23 mouse cellular contexts compared by ENCODE assay signal in genomic region chr1:173355107-173355846, GRCm38 (mm10). TPM values are rescaled to one million over a fixed set of nuclear protein-coding genes. Genes with fewer than 3 reads are reported as not detected.
DNase-seq lines count a peak whose midpoint lies in the region; ATAC-seq and TF ChIP-seq lines count a peak whose summit lies in the region.
"Had no signal": no experiment of that assay in that cellular context is flagged by ENCODE, and none has a peak within 500 bp of the region (broad histone marks: within the 10 kb centered on the region; RNA-seq: fewer than 3 reads in every experiment).

No protein-coding gene starts in this region.

- H3K4me2 ChIP-seq in heart, embryonic 12.5 days, result no peak overlapping the region
- H3K4me2 ChIP-seq in liver, embryonic 13.5 days, result peak overlapping the region; percentile 50
- H3K4me2 ChIP-seq in kidney, embryonic 15.5 days, result no peak overlapping the region
- H3K4me2 ChIP-seq: embryonic facial prominence, embryonic 12.5 days; forebrain, embryonic 13.5 days; hindbrain, embryonic 13.5 days; lung, embryonic 14.5 days had no signal

- no peak overlapping the region for H3K27ac ChIP-seq in heart, embryonic 12.5 days (ENCODE audit: poor library complexity, severe bottlenecking)
- H3K27ac ChIP-seq in ES-E14 (ENCODE audit: insufficient read depth, low read depth, low read length, poor library complexity, severe bottlenecking), result no peak overlapping the region
- H3K27ac ChIP-seq in liver, embryonic 13.5 days, result peak overlapping the region; percentile 88
- no peak overlapping the region for H3K27ac ChIP-seq in kidney, embryonic 15.5 days
- H3K27ac ChIP-seq: embryonic facial prominence, embryonic 12.5 days; forebrain, embryonic 13.5 days; gastrocnemius, adult 2 months; heart, adult 2 months; hindbrain, embryonic 13.5 days; macrophage had no signal

- peak; percentile 70 for ATAC-seq in heart, embryonic 12.5 days (ENCODE audit: insufficient number of reproducible peaks, low FRiP score)
- ATAC-seq in liver, embryonic 13.5 days (ENCODE audit: low read depth), result peak; percentile 83
- no peak for ATAC-seq in kidney, embryonic 15.5 days (replicated peaks; ENCODE audit: low FRiP score)
- ATAC-seq: forebrain, embryonic 13.5 days had no signal

- H3K9ac ChIP-seq in heart, embryonic 12.5 days, result no peak overlapping the region
- no peak overlapping the region for H3K9ac ChIP-seq in ES-E14 (ENCODE audit: insufficient read depth, low read depth, low read length, poor library complexity, severe bottlenecking)
- peak overlapping the region; percentile 53 for H3K9ac ChIP-seq in liver, embryonic 13.5 days
- H3K9ac ChIP-seq in kidney, embryonic 15.5 days, result no peak overlapping the region
- H3K9ac ChIP-seq: embryonic facial prominence, embryonic 12.5 days; forebrain, embryonic 13.5 days; hindbrain, embryonic 13.5 days; lung, embryonic 14.5 days had no signal

- H3K9me3 ChIP-seq in heart, embryonic 12.5 days (replicated peaks), result no peaks in the 10 kb centered on the region
- H3K9me3 ChIP-seq in ES-E14 (ENCODE audit: control insufficient read depth, insufficient read depth, low read depth, low read length), result no peaks in the 10 kb centered on the region
- no peaks in the 10 kb centered on the region for H3K9me3 ChIP-seq in liver, embryonic 13.5 days (replicated peaks)
- H3K9me3 ChIP-seq in kidney, embryonic 15.5 days (replicated peaks), result no peaks in the 10 kb centered on the region
- H3K9me3 ChIP-seq: embryonic facial prominence, embryonic 12.5 days; forebrain, embryonic 13.5 days; hindbrain, embryonic 13.5 days had no signal

- 65% methylated on average over 7 of the region's 7 CpGs for WGBS in heart, embryonic 12.5 days
- 57% methylated on average over 7 of the region's 7 CpGs for WGBS in liver, embryonic 13.5 days (ENCODE audit: insufficient replicate concordance)
- 75% methylated on average over 7 of the region's 7 CpGs for WGBS in kidney, embryonic 15.5 days

- no peaks in the 10 kb centered on the region for H3K36me3 ChIP-seq in heart, embryonic 12.5 days
- H3K36me3 ChIP-seq in ES-E14 (ENCODE audit: control insufficient read depth, insufficient read depth, low read length, poor library complexity, severe bottlenecking), result no peaks in the 10 kb centered on the region
- no peaks in the 10 kb centered on the region for H3K36me3 ChIP-seq in liver, embryonic 13.5 days
- no peaks in the 10 kb centered on the region for H3K36me3 ChIP-seq in kidney, embryonic 15.5 days
- H3K36me3 ChIP-seq: embryonic facial prominence, embryonic 12.5 days had no signal

- H3K4me3 ChIP-seq in heart, embryonic 12.5 days, result no peak overlapping the region
- H3K4me3 ChIP-seq in ES-E14 (ENCODE audit: insufficient read depth in 1 of 2, low read depth in 1 of 2, low read length in 2 of 2, poor library complexity in 1 of 2, severe bottlenecking in 1 of 2), result no peak overlapping the region
- no peak overlapping the region for H3K4me3 ChIP-seq in liver, embryonic 13.5 days (replicated peaks)
- H3K4me3 ChIP-seq in kidney, embryonic 15.5 days (replicated peaks), result no peak overlapping the region
- H3K4me3 ChIP-seq: embryonic facial prominence, embryonic 12.5 days; forebrain, embryonic 13.5 days; gastrocnemius, adult 2 months; heart, adult 2 months; hindbrain, embryonic 13.5 days; myocyte had no signal

- H3K4me1 ChIP-seq in heart, embryonic 12.5 days (replicated peaks), result peaks cover 5% of the 10 kb centered on the region; the same call in 1 of the 2 replicates
- peaks cover 0 to 3% of the 10 kb centered on the region in 2 experiments; a peak in 2 of 4 replicates for H3K4me1 ChIP-seq in ES-E14 (ENCODE audit: control insufficient read depth in 2 of 2, insufficient read depth in 2 of 2, low read length in 2 of 2, poor library complexity in 1 of 2)
- H3K4me1 ChIP-seq in liver, embryonic 13.5 days (replicated peaks), result peaks cover 55% of the 10 kb centered on the region
- H3K4me1 ChIP-seq in kidney, embryonic 15.5 days, result no peaks in the 10 kb centered on the region

- in situ Hi-C loops in ES-E14 (cut with MboI; ENCODE audit: low sequenced_read_pairs in 2 of 2, unreplicated experiment in 2 of 2), result no loop called here

- no peaks in the 10 kb centered on the region for H3K27me3 ChIP-seq in heart, embryonic 12.5 days (replicated peaks)
- H3K27me3 ChIP-seq in liver, embryonic 13.5 days, result no peaks in the 10 kb centered on the region
- no peaks in the 10 kb centered on the region for H3K27me3 ChIP-seq in kidney, embryonic 15.5 days
- H3K27me3 ChIP-seq: embryonic facial prominence, embryonic 12.5 days; forebrain, embryonic 13.5 days; hindbrain, embryonic 13.5 days had no signal

- DNase-seq in heart, adult 9 months (ENCODE audit: low spot score in 2 of 2), result no peak
- DNase-seq in ES-E14 (ENCODE audit: low read depth, low spot score), result no peak
- peak; percentile 84 for DNase-seq in brain, adult 2 months (ENCODE audit: low read depth, low spot score)
- DNase-seq in liver, embryonic 13.5 days, result peak; percentile 37
- DNase-seq in adrenal gland, postnatal 4 days (ENCODE audit: low spot score in 2 of 2), result no peak
- no peak for DNase-seq in lung, postnatal 4 days
- DNase-seq: adrenal gland, adult 8-10 months; cerebellum, adult 18-20 months; gastrocnemius, adult 2 months; heart, adult 2 months; heart, postnatal 10 days; layer of hippocampus, postnatal 36 days; lung, embryonic 14.5 days; midbrain, embryonic 14.5 days; thymus, postnatal 4 days had no signal

TF ChIP-seq in ES-E14, 5 proteins besides CTCF, POLR2A, EP300 and RAD21:
- TF ChIP-seq HCFC1 (IDR thresholded peaks at IDR 0.05; ENCODE audit: borderline replicate concordance, insufficient read depth, low read length), result no peak
- TF ChIP-seq MAFK (IDR thresholded peaks at IDR 0.05; ENCODE audit: insufficient read depth, low read depth, low read length), result peak; percentile 79
- TF ChIP-seq ZNF384 (IDR thresholded peaks at IDR 0.05; ENCODE audit: low read depth, low read length), result no peak

RNA-seq across cellular contexts. Expression of gene Aim2, which starts 4.6 kb away (rescaled TPM):
- polyA plus RNA-seq in heart, embryonic 12.5 days (2016; fragmentation: Nextera tagmentation; extraction: Ambion mirVana), result 2.4 and 3.0 TPM in 2 replicates
- 17.0 and 26.0 TPM in 2 replicates for total RNA-seq in ES-E14 (2012; rRNA removed)
- polyA plus RNA-seq in liver, embryonic 13.5 days (2015; fragmentation: Nextera tagmentation; extraction: Ambion mirVana), result 4.3 and 5.1 TPM in 2 replicates
- 2.7 and 2.9 TPM in 2 replicates for polyA plus RNA-seq in kidney, embryonic 15.5 days (2015; fragmentation: Nextera tagmentation; extraction: Ambion mirVana)
- total RNA-seq in adrenal gland, postnatal 4 days (2021), result 1 to 10 TPM; 2.3 to 2.7 TPM

RNA-seq across cellular contexts. Expression of gene Cadm3, which starts 12.2 kb away (rescaled TPM):
- polyA plus RNA-seq in heart, embryonic 12.5 days (2016; fragmentation: Nextera tagmentation; extraction: Ambion mirVana), result 0.57 TPM in 2 replicates
- total RNA-seq in ES-E14 (2012; rRNA removed), result 0.85 and 1.0 TPM in 2 replicates
- 1.1 and 1.5 TPM in 2 replicates for polyA plus RNA-seq in liver, embryonic 13.5 days (2015; fragmentation: Nextera tagmentation; extraction: Ambion mirVana)
- polyA plus RNA-seq in kidney, embryonic 15.5 days (2015; fragmentation: Nextera tagmentation; extraction: Ambion mirVana), result 0.71 and 1.3 TPM in 2 replicates
- total RNA-seq in adrenal gland, postnatal 4 days (2021), result 10 to 100 TPM; 15.6 to 17.7 TPM
- total RNA-seq: neutrophil, adult 5-6 weeks had no signal
- polyA plus RNA-seq: macrophage had no signal

RNA-seq across cellular contexts. Expression of gene Ackr1, which starts 21.7 kb away (rescaled TPM):
- 3.9 and 4.5 TPM in 2 replicates for polyA plus RNA-seq in heart, embryonic 12.5 days (2016; fragmentation: Nextera tagmentation; extraction: Ambion mirVana)
- not detected in 2 replicates for total RNA-seq in ES-E14 (2012; rRNA removed)
- polyA plus RNA-seq in liver, embryonic 13.5 days (2015; fragmentation: Nextera tagmentation; extraction: Ambion mirVana), result 61.5 and 68.9 TPM in 2 replicates
- 0.82 and 1.0 TPM in 2 replicates for polyA plus RNA-seq in kidney, embryonic 15.5 days (2015; fragmentation: Nextera tagmentation; extraction: Ambion mirVana)
- 1 to 10 TPM; 5.0 to 6.2 TPM for total RNA-seq in adrenal gland, postnatal 4 days (2021)
- total RNA-seq: neutrophil, adult 5-6 weeks had no signal
- polyA plus RNA-seq: macrophage, myocyte had no signal

Comparison
In these comparisons a context has a peak if more than half of its experiments do, and no peak if none do; other contexts are left out.
1. DNase-seq: peak in brain, adult 2 months (single experiment) and liver, embryonic 13.5 days (single experiment); none in heart, adult 9 months (0 of 2), ES-E14 (single experiment), adrenal gland, postnatal 4 days (0 of 2) and lung, postnatal 4 days (0 of 2).
2. RNA of gene Ackr1, which starts 21.7 kb away (polyA plus RNA-seq): 61.5 to 68.9 TPM in liver, embryonic 13.5 days; 3.9 to 4.5 TPM in heart, embryonic 12.5 days and 0.82 to 1.0 TPM in kidney, embryonic 15.5 days; every median in the first group is over 10 times any median in the second.